Mouse (Mus musculus): ENCODE data around the gene Junb.

Gene Junb

GRCm38 (mm10) chr8:84978248-84978940, at the start of gene Junb:
Junb (minus strand) TSS chr8:84978718.
- DNase-seq = peak; percentile 86

- DNase-seq = no peak
These were observed 49.4 kb upstream of the Junb start for GRCm38 (mm10) chr8:85027922-85028321.

GRCm38 (mm10) chr8:85027516-85027855, 49.0 kb upstream of the Junb start:
- DNase-seq = no peak

GRCm38 (mm10) chr8:85026670-85027515, 48.4 kb upstream of the Junb start, which contains the start of gene Trir:
Trir (plus strand) TSS chr8:85026823.
- peak; percentile 96 for DNase-seq

- DNase-seq = peak; percentile 78
These were observed 46.8 kb upstream of the Junb start, which contains the start of gene Asna1 for GRCm38 (mm10) chr8:85025098-85025932. Asna1 (minus strand) TSS chr8:85025281.

- DNase-seq = no peak
These were observed 45.3 kb upstream of the Junb start for GRCm38 (mm10) chr8:85023846-85024245.

GRCm38 (mm10) chr8:85021514-85022055, 43.1 kb upstream of the Junb start:
- no peak for DNase-seq

- DNase-seq = no peak
These were observed 38.7 kb upstream of the Junb start for GRCm38 (mm10) chr8:85017209-85017608.

GRCm38 (mm10) chr8:85016724-85017123, 38.2 kb upstream of the Junb start:
- DNase-seq = no peak

GRCm38 (mm10) chr8:85014431-85014830, 35.9 kb upstream of the Junb start, which contains the start of gene Best2:
Best2 (minus strand) TSS chr8:85014531.
- no peak for DNase-seq

GRCm38 (mm10) chr8:85013230-85013840, 34.8 kb upstream of the Junb start:
- peak; percentile 71 for DNase-seq

GRCm38 (mm10) chr8:85011242-85011641, 32.7 kb upstream of the Junb start:
- no peak for DNase-seq

- no peak for DNase-seq
These were observed 29.2 kb upstream of the Junb start for GRCm38 (mm10) chr8:85007686-85008085.

- peak; percentile 94 for DNase-seq
These were observed 19.3 kb upstream of the Junb start for GRCm38 (mm10) chr8:84997649-84998295.

GRCm38 (mm10) chr8:84996978-84997377, 18.5 kb upstream of the Junb start:
- no peak for DNase-seq

- DNase-seq = no peak
These were observed 17.2 kb upstream of the Junb start for GRCm38 (mm10) chr8:84995680-84996079.

- DNase-seq = no peak
These were observed 15.9 kb upstream of the Junb start for GRCm38 (mm10) chr8:84994375-84994774.

- DNase-seq = no peak
These were observed 12.3 kb upstream of the Junb start for GRCm38 (mm10) chr8:84990836-84991235.

- peak; percentile 96 for DNase-seq
These were observed 11.8 kb upstream of the Junb start, which contains the start of gene Hook2 for GRCm38 (mm10) chr8:84990349-84990748. Hook2 (plus strand) TSS chr8:84990603.

GRCm38 (mm10) chr8:84989810-84990209, 11.3 kb upstream of the Junb start:
- DNase-seq = peak; percentile 91

GRCm38 (mm10) chr8:84989311-84989731, 10.8 kb upstream of the Junb start:
- DNase-seq = peak; percentile 48

- DNase-seq = no peak
These were observed 9.4 kb upstream of the Junb start for GRCm38 (mm10) chr8:84987903-84988302.
